Mouse (Mus musculus) hindbrain, postnatal 0 days (tissue): ENCODE measurements at regions not wholly inside any gene's neighbourhood (a gene's known extent, or its start where the extent isn't known, plus 50 kb on each side); places are given as distances from the start of the nearest gene placed in this dataset.

ENCODE experiments used
- ATAC-seq: fragments of 200-750 bp; cut with Nextera tagmentation; 2 replicates; pipeline ENCODE4 v1.8.0; 2017; ENCODE audit warnings: mild to moderate bottlenecking, moderate TSS enrichment, moderate library complexity
- DNase-seq: peaks from one replicate; pipeline ENCODE4 v3.0.0-alpha.2; 2015; ENCODE audit warnings: low spot score
- H3K27ac ChIP-seq: fragments of 300-500 bp; sonication (generic); 2 replicates; pipeline ENCODE4 v1.5.1; 2014; ENCODE audit warnings: mild to moderate bottlenecking
- H3K27me3 ChIP-seq: fragments of 300-500 bp; sonication (generic); 2 replicates; pipeline ENCODE4 v1.6.1; 2014; ENCODE audit warnings: low read length, mixed read lengths; ENCODE audit not compliant: insufficient read depth
- H3K36me3 ChIP-seq: fragments of 300-500 bp; sonication (generic); 2 replicates; pipeline ENCODE4 v1.6.1; 2014; ENCODE audit warnings: low read length, mixed read lengths; ENCODE audit not compliant: insufficient read depth
- H3K4me1 ChIP-seq: fragments of 300-500 bp; sonication (generic); 2 replicates; pipeline ENCODE4 v1.6.1; 2014; ENCODE audit warnings: antibody characterized with exemption, low read length, mixed read lengths; ENCODE audit not compliant: insufficient read depth
- H3K4me2 ChIP-seq: fragments of 300-500 bp; sonication (generic); 2 replicates; pipeline ENCODE4 v1.6.1; 2014; ENCODE audit warnings: low read depth, mild to moderate bottlenecking, low read length, moderate library complexity, mixed read lengths
- H3K4me3 ChIP-seq: fragments of 300-500 bp; sonication (generic); 2 replicates; pipeline ENCODE4 v1.5.1; 2014; ENCODE audit warnings: low read length
- H3K9ac ChIP-seq: fragments of 300-500 bp; sonication (generic); replicated peaks from 2 replicates; pipeline ENCODE4 v1.6.1; 2014; ENCODE audit warnings: mild to moderate bottlenecking, low read length, moderate library complexity, mixed read lengths
- H3K9me3 ChIP-seq: fragments of 300-500 bp; sonication (generic); 2 replicates; pipeline ENCODE4 v1.6.1; 2016; ENCODE audit warnings: low read length, mixed read lengths
- CTCF ChIP-seq: IDR thresholded peaks from 2 replicates; pipeline ENCODE4 v1.5.1; 2016; ENCODE audit warnings: antibody characterized with exemption, control low read depth, low read depth
- WGBS: fragments of 180-500 bp; shearing (Covaris S2); extraction: QIAGEN DNeasy Blood & Tissue Kit; methylation state at CpG from one replicate; pipeline ENCODE4 v1.1.7; 2014; 5-methylcytosine and 5-hydroxymethylcytosine counted together

DNA sequence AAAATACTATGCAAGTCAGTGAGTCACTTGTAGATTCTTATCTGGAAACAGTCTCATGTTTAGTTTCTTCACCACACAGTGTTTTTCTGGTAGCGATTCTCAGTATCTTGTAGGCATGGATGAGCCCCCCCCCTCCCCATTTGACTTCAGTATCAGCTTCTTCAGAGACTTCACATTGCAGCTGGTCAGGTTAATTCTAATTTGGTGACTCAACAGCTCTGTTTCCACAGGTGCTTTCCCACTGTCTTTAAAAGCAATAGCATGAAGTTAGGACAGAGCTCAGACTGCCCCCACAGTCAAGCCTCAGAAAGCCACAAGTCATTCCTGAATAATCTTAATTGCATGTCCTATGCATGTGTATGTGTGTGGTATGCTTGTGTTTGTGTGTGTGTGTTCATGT, 114.5 kb downstream of the Tmem17 start:
- no peak for ATAC-seq
- 94% methylated on average over 1 of the region's 1 CpGs for WGBS

DNA sequence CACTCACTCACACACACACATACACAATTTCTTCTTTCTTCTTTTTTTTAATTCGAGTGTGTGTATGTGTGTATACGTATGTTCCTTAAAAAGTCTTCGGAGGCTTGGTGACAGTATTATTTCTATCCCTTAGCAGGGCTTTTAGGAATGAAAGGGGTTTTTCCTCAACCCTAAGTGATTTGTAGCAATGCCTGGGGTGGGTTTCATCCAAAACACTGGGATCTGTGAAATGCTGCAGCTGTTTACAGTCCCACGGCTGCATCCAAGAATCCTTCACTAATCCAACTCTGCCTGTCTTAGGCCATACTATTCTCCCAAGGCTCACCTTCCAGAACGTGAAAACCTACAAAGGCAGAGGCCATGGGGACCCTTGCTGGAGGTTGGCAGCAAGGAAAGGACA, 116.6 kb downstream of the Tmem17 start:
- TF ChIP-seq CTCF = no peak
- DNase-seq = no peak
- H3K9me3 ChIP-seq = no peaks in the 10 kb centered on the region
- WGBS = 85% methylated on average over 5 of the region's 5 CpGs
- H3K27ac ChIP-seq = no peak overlapping the region
- H3K36me3 ChIP-seq = no peaks in the 10 kb centered on the region
- no peak for ATAC-seq
- H3K4me3 ChIP-seq = no peak overlapping the region
- H3K9ac ChIP-seq = no peak overlapping the region
- no peaks in the 10 kb centered on the region; the same call in 1 of the 2 replicates for H3K4me1 ChIP-seq
- no peaks in the 10 kb centered on the region for H3K27me3 ChIP-seq
- no peak overlapping the region for H3K4me2 ChIP-seq

More for the DNA sequence above, 114.5 kb downstream of the Tmem17 start:
- Histone ChIP-seq H3K4me3 (no peak overlapping the region), H3K27me3 (no peaks in the 10 kb centered on the region), H3K27ac (no peak overlapping the region), H3K4me2 (no peak overlapping the region), H3K9ac (no peak overlapping the region), H3K4me1 (no peaks in the 10 kb centered on the region), H3K9me3 (no peaks in the 10 kb centered on the region), H3K36me3 (no peaks in the 10 kb centered on the region)
- no peak for TF ChIP-seq CTCF
- no peak for DNase-seq

DNA sequence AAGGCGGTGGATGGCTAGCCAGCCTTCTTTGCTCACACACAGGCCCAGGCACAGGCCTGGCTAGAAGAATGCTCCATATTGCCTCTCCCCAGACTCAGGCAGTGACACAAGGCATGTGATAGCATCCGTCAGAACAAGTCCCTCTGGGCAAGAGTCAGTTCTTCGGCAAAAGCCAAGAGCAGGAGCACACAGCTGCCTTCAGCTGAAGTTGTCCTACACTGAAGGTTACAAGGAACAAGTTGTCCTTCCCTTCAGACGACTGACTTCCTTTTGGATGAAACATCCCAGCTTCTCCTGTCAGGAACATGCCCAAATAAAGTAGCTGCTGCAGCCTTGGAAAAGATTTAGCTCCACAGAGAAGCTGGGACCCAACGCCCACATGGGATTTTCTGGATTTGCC, 117.1 kb downstream of the Tmem17 start:
- no peaks in the 10 kb centered on the region for H3K36me3 ChIP-seq
- no peak overlapping the region for H3K4me3 ChIP-seq
- 62% methylated on average over 5 of the region's 5 CpGs for WGBS
- ATAC-seq = no peak
- no peaks in the 10 kb centered on the region; the same call in 1 of the 2 replicates for H3K4me1 ChIP-seq
- no peak overlapping the region for H3K27ac ChIP-seq
- no peak for DNase-seq
- no peaks in the 10 kb centered on the region for H3K9me3 ChIP-seq
- no peak overlapping the region for H3K9ac ChIP-seq
- no peak for TF ChIP-seq CTCF
- no peak overlapping the region for H3K4me2 ChIP-seq
- H3K27me3 ChIP-seq = no peaks in the 10 kb centered on the region

DNA sequence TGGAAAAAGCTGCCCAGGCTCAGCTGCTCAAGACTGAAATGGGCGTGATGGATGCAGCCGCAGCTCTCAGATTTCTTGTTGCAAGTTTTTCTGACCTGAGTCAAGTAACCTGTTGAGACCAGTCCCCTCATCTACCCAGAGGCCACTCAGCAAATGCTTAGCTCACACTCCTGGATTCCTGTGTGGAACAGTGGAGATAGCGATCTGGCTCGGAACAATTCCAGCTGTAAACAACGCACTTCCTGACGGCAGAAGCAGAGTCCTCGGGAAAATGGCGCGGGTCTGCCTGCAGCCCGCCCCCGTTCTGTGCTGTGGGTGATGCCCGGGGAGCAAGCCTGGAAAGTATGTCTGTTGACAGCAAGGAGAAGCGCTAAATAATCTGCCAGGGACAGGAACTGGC, 117.7 kb downstream of the Tmem17 start:
- ATAC-seq (no peak), DNase-seq (no peak)
- Histone ChIP-seq H3K9ac (no peak overlapping the region), H3K4me1 (no peaks in the 10 kb centered on the region; the same call in 1 of the 2 replicates), H3K9me3 (no peaks in the 10 kb centered on the region), H3K27ac (0 out of 2 replicates have a peak overlapping the region, but pooled peaks have one; percentile 3), H3K27me3 (no peaks in the 10 kb centered on the region), H3K4me2 (peak overlapping the region; percentile 33), H3K4me3 (no peak overlapping the region), H3K36me3 (no peaks in the 10 kb centered on the region)
- WGBS = 27% methylated on average over 13 of the region's 13 CpGs
- TF ChIP-seq CTCF = no peak

DNA sequence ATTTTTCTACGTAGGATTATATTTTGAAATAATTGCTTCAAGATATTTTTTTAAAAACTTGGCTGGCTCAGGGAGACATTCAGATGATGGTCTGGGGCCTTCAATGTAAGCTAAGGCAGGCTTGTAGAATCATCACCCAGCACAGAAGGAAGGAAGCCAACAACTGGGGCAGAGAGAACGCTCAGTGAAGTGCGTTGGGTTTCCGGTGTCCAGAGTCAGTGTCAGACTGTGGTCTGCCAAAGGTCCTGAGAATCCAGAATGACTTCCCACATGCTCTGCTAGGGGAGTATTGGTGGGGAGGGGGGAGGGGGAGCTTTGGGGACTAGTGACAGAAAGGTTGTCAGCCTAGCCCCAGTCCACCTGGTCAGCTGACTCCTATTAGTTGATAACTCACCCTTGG, 118.1 kb downstream of the Tmem17 start:
- Histone ChIP-seq H3K27ac (0 out of 2 replicates have a peak overlapping the region, but pooled peaks have one; percentile 3), H3K9me3 (no peaks in the 10 kb centered on the region), H3K36me3 (no peaks in the 10 kb centered on the region), H3K27me3 (no peaks in the 10 kb centered on the region), H3K4me1 (no peaks in the 10 kb centered on the region; the same call in 1 of the 2 replicates), H3K4me3 (no peak overlapping the region), H3K4me2 (peak overlapping the region; percentile 33; the same call in 1 of the 2 replicates), H3K9ac (no peak overlapping the region)
- ATAC-seq = no peak
- 53% methylated on average over 4 of the region's 4 CpGs for WGBS
- DNase-seq = no peak
- TF ChIP-seq CTCF = no peak

DNA sequence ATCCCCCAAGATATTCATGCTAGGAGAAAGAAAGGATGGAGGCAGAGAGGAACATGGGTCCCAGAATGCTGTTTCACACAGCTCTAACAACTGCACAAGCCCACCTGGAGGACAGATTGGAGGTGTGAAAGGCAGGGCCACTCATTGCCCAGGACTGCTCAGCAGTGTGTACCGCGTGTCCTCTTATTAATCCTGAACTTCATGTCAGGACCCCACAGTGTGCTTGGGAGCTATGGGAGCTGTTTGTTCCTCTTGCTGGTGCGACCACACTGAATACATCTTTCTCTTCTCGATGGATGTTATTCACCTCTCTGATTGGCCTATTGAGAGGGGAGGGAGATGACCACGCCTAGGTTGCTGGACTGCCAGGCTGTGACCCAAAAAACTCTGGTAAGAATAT, 119.1 kb downstream of the Tmem17 start:
- Histone ChIP-seq H3K9ac (no peak overlapping the region), H3K4me2 (no peak overlapping the region), H3K4me3 (no peak overlapping the region), H3K27me3 (no peaks in the 10 kb centered on the region), H3K36me3 (no peaks in the 10 kb centered on the region), H3K27ac (no peak overlapping the region), H3K4me1 (no peaks in the 10 kb centered on the region; the same call in 1 of the 2 replicates), H3K9me3 (no peaks in the 10 kb centered on the region)
- DNase-seq (no peak), ATAC-seq (no peak)
- WGBS = 78% methylated on average over 5 of the region's 5 CpGs
- no peak for TF ChIP-seq CTCF

DNA sequence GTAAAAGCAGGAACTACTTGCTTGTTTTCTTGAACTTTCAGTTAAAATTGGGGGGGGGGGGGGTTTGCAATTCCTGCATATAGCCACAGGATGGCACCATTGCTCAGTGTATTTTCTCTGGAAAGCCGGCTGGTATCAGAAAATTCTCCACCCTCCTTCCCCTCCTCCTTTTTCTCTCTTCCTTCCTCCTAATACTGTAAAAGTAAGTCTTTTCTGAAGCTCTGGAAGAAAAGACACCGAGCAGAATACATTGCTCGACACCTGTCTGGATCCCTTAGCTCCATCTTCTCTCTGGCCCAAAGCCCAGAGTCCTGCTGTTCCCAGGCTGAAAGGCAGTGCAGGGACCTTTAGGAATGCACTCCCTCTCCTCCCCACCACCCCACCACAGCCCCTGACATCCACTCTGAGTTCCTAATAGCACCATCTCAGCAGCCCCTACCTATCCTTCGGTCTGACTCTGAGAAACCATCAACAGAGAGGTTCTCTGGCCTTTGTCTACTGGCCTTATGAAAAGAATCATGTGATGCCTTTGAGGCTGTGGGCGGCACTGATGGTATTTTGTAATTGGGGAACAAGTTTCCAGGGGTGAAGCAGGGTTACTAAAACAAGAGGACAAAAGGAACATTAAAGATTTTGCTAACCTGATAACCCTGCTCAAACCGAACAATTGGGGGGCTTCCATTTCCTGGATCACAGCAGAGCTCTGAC, 119.9 kb downstream of the Tmem17 start:
- peak; percentile 71 for DNase-seq
- no peak overlapping the region for H3K27ac ChIP-seq
- peak; percentile 81 for TF ChIP-seq CTCF
- peak; percentile 66 for ATAC-seq
- H3K4me1 ChIP-seq = no peaks in the 10 kb centered on the region; the same call in 1 of the 2 replicates
- H3K36me3 ChIP-seq = no peaks in the 10 kb centered on the region
- 0 out of 2 replicates have a peak overlapping the region, but pooled peaks have one; percentile 30 for H3K9ac ChIP-seq
- 14% methylated on average over 6 of the region's 6 CpGs for WGBS
- H3K9me3 ChIP-seq = no peaks in the 10 kb centered on the region
- no peaks in the 10 kb centered on the region for H3K27me3 ChIP-seq
- no peak overlapping the region for H3K4me3 ChIP-seq
- peak overlapping the region; percentile 21; the same call in 1 of the 2 replicates for H3K4me2 ChIP-seq
